Mouse (Mus musculus) left cerebral cortex, postnatal 4 days (tissue): ENCODE results near the gene Rabl6. TPM values are rescaled to one million over a fixed set of nuclear protein-coding genes. Genes with fewer than 3 reads are reported as not detected.

Experiments used
- DNase-seq: peaks from one replicate; pipeline ENCODE4 v3.0.0-alpha.2; 2022
- intact Hi-C: fragments of 180-260 bp; cut with DNase I; formaldehyde crosslinking; loops from one replicate; pipeline ENCODE4 v1.15.1; 2025
- total RNA-seq, 2 experiments: library from RNA; stranded (reverse); gene quantifications; 2 replicates each; pipeline ENCODE4 v1.2.3; 2021

Gene Rabl6
- total RNA-seq, 2 experiments from 2014 or later: 85.9 to 87.1 TPM

DNA sequence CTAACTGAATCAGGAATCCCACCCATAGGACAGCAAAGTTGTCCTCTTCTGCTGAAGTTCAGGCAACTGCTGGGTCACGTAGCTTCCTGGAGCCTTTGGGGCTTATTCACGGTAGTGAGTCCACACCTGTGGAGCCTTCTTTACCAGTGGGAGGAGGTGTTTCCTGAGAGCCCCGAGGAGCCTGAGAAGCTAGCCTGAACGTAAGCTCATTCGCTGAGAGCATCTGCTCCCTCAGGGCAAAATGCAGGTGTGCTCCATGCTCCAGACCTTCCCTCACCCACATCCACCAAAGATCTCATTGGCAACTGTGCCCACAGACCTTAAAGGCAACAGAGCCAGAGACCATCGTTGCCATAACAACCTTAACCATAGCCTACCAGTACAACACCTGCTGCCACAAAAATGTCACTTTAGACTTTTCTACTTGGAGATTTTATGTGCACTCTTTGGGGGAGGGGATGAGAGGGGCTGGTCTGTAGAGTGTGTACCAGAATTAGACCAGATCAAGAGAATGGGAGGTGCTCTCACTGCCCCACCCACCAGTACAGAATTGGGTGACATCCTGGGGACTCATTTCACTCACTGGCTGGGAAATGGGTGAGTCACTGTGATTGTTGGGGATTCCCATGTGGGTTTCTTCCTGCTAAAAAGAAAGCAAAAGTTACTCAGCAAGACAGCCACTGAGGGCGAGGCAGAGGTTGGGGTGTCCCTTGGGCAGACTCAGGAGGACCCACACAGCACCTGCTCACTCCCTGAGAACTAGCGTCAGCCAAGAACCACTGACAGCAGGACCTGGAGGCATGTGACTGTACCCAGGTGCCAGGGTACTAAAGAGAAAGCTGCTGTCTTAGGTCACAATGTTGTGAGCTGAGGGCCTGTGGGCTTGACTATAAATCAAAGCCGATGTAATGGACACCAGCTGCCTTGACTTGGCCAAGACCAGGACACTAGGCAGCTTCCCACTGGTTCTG lies 59.0 kb downstream of the Rabl6 start:
- DNase-seq: no peak
- intact Hi-C loops: no loop called here

DNA sequence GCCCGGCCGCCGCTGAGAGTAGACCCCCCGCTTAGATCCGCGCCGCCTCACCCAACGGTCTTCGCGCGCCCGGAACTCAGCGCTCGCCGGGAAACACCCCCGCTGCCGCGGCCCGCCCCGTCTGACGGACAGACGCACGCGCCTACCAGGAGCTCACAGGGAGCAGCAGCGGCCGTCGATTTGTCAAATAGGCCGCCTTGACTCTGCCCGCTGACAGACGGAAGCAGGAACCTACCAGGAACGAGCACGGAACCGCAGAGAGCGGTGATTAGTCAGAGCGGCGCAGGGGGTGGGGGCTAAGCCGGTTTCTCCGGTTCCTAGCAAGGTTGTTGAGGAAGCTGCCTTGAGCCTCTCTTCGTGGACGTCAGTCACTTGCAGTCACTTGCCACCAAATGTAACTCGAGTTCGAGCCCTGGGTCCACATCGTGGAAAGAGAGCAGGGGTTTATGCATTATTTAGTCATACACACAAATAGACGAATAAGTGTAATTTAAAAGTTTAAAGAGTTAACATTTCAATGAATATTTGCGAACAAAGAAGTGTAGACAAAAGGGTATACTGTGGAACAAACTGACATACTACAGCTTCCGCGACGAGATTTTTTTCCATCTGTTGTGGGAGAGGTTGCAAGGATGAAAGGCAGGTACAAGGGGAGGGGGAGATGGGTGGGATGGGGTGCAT lies 61.4 kb downstream of the Rabl6 start, which contains the start of gene Traf2:
Gene Traf2, minus strand, starts transcription at position 130 of the 681 bp plus-strand sequence.
- intact Hi-C loops: no loop called here
- peak; percentile 99 for DNase-seq

DNA sequence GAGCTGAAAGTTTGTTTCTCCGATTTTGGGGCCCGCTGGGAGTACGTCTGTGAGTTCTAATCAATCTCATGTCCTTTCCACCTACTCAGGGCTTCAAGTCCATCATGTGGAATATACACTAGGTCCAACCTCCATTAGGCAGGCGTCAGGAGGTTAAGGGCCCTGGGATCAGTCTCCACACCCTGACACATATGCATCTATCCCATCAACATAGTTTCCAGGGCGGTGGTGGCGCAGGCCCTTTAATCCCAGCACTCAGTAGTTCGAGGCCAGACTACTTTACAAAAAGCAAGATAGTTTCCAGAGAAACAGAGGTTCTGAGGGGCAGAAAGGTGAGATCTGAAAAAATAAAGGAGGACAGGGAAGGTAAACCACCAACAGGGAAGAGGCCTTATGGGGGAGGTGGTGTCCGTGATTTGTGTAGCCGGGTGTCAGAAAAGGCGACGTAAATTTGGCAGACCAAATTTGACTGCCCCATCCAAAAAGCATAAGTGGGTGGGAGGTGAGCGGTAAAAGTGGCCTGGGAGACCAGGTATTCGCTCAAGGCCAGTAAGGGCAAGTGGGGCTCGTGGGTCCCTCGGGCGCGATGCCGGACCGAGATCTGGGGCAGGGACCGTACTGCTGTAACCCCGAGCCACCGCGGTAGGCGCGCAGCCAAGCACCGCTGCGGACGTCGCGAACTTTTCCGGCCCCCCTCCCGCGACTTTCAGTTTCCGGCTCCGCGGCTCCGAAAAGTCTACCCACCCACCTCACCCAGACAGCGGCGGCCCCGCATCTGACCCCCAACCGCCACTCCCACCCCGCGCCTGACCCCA lies 62.1 kb downstream of the Rabl6 start:
- intact Hi-C loops: no loop called here
- no peak for DNase-seq

DNA sequence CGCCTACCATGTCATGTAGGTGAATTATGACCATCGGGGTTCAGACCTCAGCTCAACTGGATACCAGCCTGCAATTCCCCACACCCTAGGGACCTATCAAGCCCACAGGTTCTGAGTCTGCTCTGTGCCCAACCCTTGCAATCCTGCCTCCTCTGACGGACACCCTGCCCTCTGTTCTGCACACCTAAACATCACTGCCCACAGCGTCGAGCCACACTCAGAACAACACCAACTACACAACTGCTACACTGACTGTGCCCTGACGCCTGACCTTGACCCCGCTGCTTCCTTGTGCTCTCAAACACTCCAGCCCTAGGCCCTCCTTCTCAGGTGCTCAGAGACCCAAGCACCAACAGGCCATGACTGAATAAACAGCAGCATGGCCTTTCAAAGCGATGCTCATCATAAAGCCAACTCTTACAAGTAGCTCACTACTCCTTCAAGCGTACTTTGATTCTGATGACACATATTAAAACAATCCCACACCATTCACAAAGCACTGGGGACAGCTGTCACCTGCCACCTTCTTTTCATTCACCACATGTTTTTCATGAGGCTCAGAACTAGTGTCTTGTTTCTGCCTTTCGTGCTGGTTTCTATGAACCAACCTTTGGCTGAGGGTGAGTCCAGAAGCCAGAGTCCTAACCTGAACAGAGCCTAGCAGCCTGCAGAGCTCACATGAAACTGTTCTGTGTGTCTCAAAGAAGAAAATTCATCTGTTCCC lies 66.5 kb downstream of the Rabl6 start:
- no peak for DNase-seq
- intact Hi-C loops: no loop called here

DNA sequence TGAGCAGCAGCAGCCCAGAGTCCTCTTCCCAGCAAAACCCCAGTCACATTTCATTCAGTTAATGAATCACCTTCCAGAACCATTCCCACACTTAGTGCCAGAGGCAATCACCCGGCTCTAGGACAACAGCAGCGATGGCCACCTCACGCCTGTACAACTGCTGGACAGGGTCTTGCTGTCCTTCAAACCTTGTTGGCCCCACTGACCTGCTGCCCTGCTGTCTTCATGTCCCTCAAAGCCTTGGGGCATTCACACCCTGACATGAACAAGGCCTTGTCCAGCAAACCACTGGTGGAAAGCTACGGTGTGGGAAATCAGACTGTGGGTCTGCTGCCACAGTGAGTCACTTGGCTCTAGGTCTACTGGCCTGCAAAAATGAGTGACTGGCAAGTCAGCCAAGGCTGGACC lies 67.8 kb downstream of the Rabl6 start:
- no peak for DNase-seq
- intact Hi-C loops: no loop called here

DNA sequence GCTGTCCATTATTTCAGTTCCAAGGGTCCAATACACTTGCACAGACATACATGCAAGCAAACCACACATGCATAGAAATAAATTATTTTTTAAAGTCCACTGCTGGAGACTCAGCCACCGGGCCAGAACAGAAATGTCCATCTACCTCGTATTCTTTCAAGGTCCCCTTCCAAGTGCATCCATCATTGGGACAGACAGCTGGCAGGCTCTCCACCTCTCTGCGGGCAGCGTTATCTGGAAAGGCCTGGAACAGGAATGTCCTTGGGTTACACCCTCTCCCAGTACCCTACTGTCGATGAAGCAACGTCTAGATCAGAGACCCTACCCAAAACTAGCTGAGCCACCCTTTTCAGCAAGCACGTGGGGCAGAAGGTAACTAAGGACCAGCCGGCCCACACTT lies 71.8 kb downstream of the Rabl6 start:
- intact Hi-C loops: no loop called here
- DNase-seq: no peak

DNA sequence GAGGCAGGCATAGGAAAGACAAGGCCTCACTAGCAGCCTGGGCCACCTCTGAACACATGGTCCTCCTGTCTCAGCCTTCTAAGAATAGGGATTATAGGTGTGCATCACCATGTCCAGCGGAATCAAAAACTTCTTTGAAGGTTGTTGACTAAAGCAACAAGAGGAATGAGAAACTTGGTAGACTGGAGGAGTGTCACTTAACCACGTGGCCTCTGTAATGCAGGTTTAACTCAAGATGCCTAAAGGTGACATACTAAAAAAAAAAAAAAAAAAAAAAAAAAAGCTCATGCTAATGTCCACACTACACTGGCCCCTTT lies 73.5 kb downstream of the Rabl6 start:
- DNase-seq: no peak
- intact Hi-C loops: no loop called here

DNA sequence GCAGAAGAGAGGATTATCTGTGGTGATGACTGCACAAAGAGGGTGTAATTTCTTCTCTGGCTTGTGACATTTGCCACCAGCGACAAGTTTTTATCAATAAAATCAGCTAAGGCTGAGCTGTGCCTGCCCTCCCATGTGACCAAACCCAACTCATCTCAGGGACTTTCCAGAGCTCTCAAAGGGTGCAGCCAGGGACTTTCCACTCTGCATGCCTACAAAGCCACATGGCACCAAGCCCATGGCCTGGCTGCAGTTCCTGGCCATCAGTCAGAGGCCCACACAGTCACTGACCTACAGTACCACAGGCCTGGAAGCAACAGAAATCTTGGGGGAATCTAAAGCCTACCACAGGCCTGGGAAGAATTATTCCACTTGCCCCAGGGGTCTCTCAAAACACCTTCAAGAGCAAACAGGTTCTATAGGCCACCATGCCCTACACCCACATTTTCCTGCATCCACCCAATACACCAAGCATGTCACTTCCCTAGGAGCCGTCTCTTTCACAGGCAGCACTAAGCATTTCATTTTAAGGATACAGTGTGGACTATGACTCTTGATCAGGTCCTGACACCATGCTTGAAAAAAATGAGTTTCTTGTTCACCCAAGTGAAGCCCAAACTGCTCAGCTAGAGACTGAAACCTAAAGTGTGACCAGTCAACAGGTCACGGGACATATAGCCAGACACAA lies 74.0 kb downstream of the Rabl6 start:
- DNase-seq: peak; percentile 58

DNA sequence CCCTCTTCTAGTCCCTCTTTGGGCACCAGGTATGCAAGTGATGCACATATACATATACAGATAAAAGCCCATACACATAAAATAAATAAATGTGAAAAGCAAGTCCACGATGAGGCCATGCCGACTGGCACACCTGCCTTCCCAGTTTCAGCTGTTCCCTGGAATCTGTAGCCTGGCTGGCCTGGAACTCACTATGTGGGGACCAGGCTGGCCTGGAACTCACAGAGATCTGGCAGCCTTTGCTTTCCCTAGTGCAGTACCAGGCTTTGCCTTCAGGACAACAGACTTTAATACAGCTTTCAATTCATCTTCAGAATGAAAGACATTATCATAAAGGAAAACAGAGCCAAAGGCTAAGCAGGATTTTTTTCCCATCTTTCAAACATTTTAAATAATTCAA lies 74.6 kb downstream of the Rabl6 start:
- intact Hi-C loops: no loop called here
- no peak for DNase-seq

More for the DNA sequence above, 74.0 kb downstream of the Rabl6 start:
- intact Hi-C loops: no loop called here

Other genes starting within 250 kb of the Rabl6 start
- 1 to 10 TPM; 6.5 to 7.3 TPM for gene Uap1l1, start 242.8 kb downstream of the Rabl6 start, total RNA-seq
- 10 to 100 TPM; 11.7 to 11.8 TPM for gene Sapcd2, start 236.2 kb downstream of the Rabl6 start, total RNA-seq
- gene Entpd2, start 212.6 kb downstream of the Rabl6 start, total RNA-seq: 1 to 10 TPM; 6.8 to 7.2 TPM
- gene Npdc1, start 209.2 kb downstream of the Rabl6 start, total RNA-seq: 100 to 1,000 TPM; 478 to 490 TPM
- gene Fut7, start 185.3 kb downstream of the Rabl6 start, total RNA-seq: under 1 TPM in 1 of 2 experiments, not detected in 1; 0.16 TPM
- gene Abca2, start 179.8 kb downstream of the Rabl6 start, total RNA-seq: 10 to 100 TPM; 78.4 to 99.2 TPM
- gene Clic3, start 151.7 kb downstream of the Rabl6 start, total RNA-seq: under 1 TPM in 1 of 2 experiments, not detected in 1; 0.52 TPM
- gene Paxx, start 147.4 kb downstream of the Rabl6 start, total RNA-seq: 10 to 100 TPM; 83.1 to 92.4 TPM
- 100 to 1,000 TPM; 665 to 881 TPM for gene Ptgds, start 138.5 kb downstream of the Rabl6 start, total RNA-seq
- not detected for gene Lcn12, start 114.6 kb downstream of the Rabl6 start, total RNA-seq
- gene Fbxw5, start 107.8 kb downstream of the Rabl6 start, total RNA-seq: 100 to 1,000 TPM; 117 TPM
- 1 to 10 TPM in 1 of 2 experiments, under 1 TPM in 1; 0.98 to 1.3 TPM for gene C8g, start 106.8 kb downstream of the Rabl6 start, total RNA-seq
- 1 to 10 TPM; 7.5 to 8.6 TPM for gene Traf2, start 61.6 kb downstream of the Rabl6 start, total RNA-seq
- gene Edf1, start 50.7 kb downstream of the Rabl6 start, total RNA-seq: 100 to 1,000 TPM; 154 to 155 TPM
- 1 to 10 TPM; 1.8 to 2.9 TPM for gene Mamdc4, start 33.7 kb downstream of the Rabl6 start, total RNA-seq
- 10 to 100 TPM; 77.1 to 79.5 TPM for gene Phpt1, start 33.3 kb downstream of the Rabl6 start, total RNA-seq
- 10 to 100 TPM; 49.0 to 59.4 TPM for gene Ajm1, start 26.8 kb downstream of the Rabl6 start, total RNA-seq
- gene Ccdc183, start 9.2 kb upstream of the Rabl6 start, total RNA-seq: not detected
- 10 to 100 TPM; 21.7 to 27.1 TPM for gene Tmem141, start 13.5 kb upstream of the Rabl6 start, total RNA-seq
- gene Fcna, start 19.5 kb upstream of the Rabl6 start, total RNA-seq: 1 to 10 TPM; 1.0 to 1.6 TPM
- gene Lcn8, start 44.6 kb upstream of the Rabl6 start, total RNA-seq: not detected
- gene Lcn5, start 49.4 kb upstream of the Rabl6 start, total RNA-seq: not detected
- not detected for gene Lcn6, start 68.3 kb upstream of the Rabl6 start, total RNA-seq
- gene Lcn10, start 74.2 kb upstream of the Rabl6 start, total RNA-seq: not detected
- gene Obp2a, start 91.5 kb upstream of the Rabl6 start, total RNA-seq: not detected
- 10 to 100 TPM; 75.2 to 76.6 TPM for gene Bmyc, start 98.2 kb upstream of the Rabl6 start, total RNA-seq
- not detected for gene Obp2b, start 128.5 kb upstream of the Rabl6 start, total RNA-seq
- gene Lcn3, start 157.0 kb upstream of the Rabl6 start, total RNA-seq: not detected
- not detected for gene Lcn11, start 168.5 kb upstream of the Rabl6 start, total RNA-seq
- gene Gm13539, start 173.7 kb upstream of the Rabl6 start, total RNA-seq: not detected
- gene Glt6d1, start 207.3 kb upstream of the Rabl6 start, total RNA-seq: not detected
- not detected for gene Lcn9, start 214.6 kb upstream of the Rabl6 start, total RNA-seq
- not detected for gene Sohlh1, start 238.7 kb upstream of the Rabl6 start, total RNA-seq